8 mouse cellular contexts compared by ENCODE assay signal in genomic region chr14:27337156-27337555, GRCm38 (mm10).
DNase-seq lines count a peak whose midpoint lies in the region; ATAC-seq lines count a peak whose summit lies in the region.

No protein-coding gene starts in this region.

- peak overlapping the region; percentile 61; the same call in 1 of the 2 replicates for H3K9ac ChIP-seq in heart, embryonic 15.5 days
- H3K9ac ChIP-seq in forebrain, embryonic 13.5 days = no peak overlapping the region

- peaks cover 38% of the 10 kb centered on the region for H3K4me1 ChIP-seq in heart, embryonic 15.5 days (replicated peaks)
- H3K4me1 ChIP-seq in limb, embryonic 10.5 days = peaks cover 36% of the 10 kb centered on the region
- peaks cover 16% of the 10 kb centered on the region for H3K4me1 ChIP-seq in forebrain, embryonic 13.5 days

- no peaks in the 10 kb centered on the region for H3K9me3 ChIP-seq in heart, embryonic 15.5 days (replicated peaks)
- no peaks in the 10 kb centered on the region for H3K9me3 ChIP-seq in limb, embryonic 10.5 days (replicated peaks)
- no peaks in the 10 kb centered on the region for H3K9me3 ChIP-seq in forebrain, embryonic 13.5 days (replicated peaks)

- H3K4me3 ChIP-seq in heart, embryonic 15.5 days = peak overlapping the region; percentile 65
- peak overlapping the region; percentile 64; the same call in 1 of the 2 replicates for H3K4me3 ChIP-seq in limb, embryonic 10.5 days
- no peak overlapping the region for H3K4me3 ChIP-seq in forebrain, embryonic 13.5 days

- no peaks in the 10 kb centered on the region for H3K36me3 ChIP-seq in heart, embryonic 15.5 days
- no peaks in the 10 kb centered on the region for H3K36me3 ChIP-seq in limb, embryonic 10.5 days
- H3K36me3 ChIP-seq in forebrain, embryonic 13.5 days (ENCODE audit: poor library complexity, severe bottlenecking) = no peaks in the 10 kb centered on the region

- peak overlapping the region; percentile 97 for H3K4me2 ChIP-seq in heart, embryonic 15.5 days
- no peak overlapping the region for H3K4me2 ChIP-seq in forebrain, embryonic 13.5 days

- no peak for ATAC-seq in heart, embryonic 15.5 days (replicated peaks; ENCODE audit: insufficient number of reproducible peaks, insufficient read depth, low FRiP score, low read depth)
- ATAC-seq in forebrain, embryonic 13.5 days = no peak

- no peak overlapping the region for H3K27ac ChIP-seq in heart, embryonic 15.5 days
- no peak overlapping the region for H3K27ac ChIP-seq in limb, embryonic 10.5 days
- H3K27ac ChIP-seq in forebrain, embryonic 13.5 days = no peak overlapping the region

- no peak for DNase-seq in heart, adult 8-10 months (ENCODE audit: low spot score)
- peak; percentile 23 for DNase-seq in thymus, postnatal 0 days (ENCODE audit: low spot score)
- DNase-seq in thymus, adult 18-20 months = no peak
- DNase-seq in limb, embryonic 10.5 days (ENCODE audit: low spot score) = no peak
- no peak for DNase-seq in embryo, embryonic 9.5 days (ENCODE audit: extremely low spot score)
- DNase-seq in embryo, embryonic 10.5 days (ENCODE audit: low spot score) = no peak

- no peaks in the 10 kb centered on the region for H3K27me3 ChIP-seq in heart, embryonic 15.5 days
- peaks cover 45% of the 10 kb centered on the region for H3K27me3 ChIP-seq in limb, embryonic 10.5 days (ENCODE audit: low read depth, poor library complexity, severe bottlenecking)
- H3K27me3 ChIP-seq in forebrain, embryonic 13.5 days = peaks cover 31% of the 10 kb centered on the region

- WGBS in heart, embryonic 15.5 days = 53% methylated on average over 6 of the region's 6 CpGs
- WGBS in limb, embryonic 10.5 days = 68% methylated on average over 6 of the region's 6 CpGs
- 69% methylated on average over 6 of the region's 6 CpGs for WGBS in forebrain, embryonic 13.5 days
